Mouse (Mus musculus): ENCODE measurements at regions not wholly inside any gene's neighbourhood (a gene's known extent, or its start where the extent isn't known, plus 50 kb on each side); places are given as distances from the start of the nearest gene placed in this dataset.

DNA sequence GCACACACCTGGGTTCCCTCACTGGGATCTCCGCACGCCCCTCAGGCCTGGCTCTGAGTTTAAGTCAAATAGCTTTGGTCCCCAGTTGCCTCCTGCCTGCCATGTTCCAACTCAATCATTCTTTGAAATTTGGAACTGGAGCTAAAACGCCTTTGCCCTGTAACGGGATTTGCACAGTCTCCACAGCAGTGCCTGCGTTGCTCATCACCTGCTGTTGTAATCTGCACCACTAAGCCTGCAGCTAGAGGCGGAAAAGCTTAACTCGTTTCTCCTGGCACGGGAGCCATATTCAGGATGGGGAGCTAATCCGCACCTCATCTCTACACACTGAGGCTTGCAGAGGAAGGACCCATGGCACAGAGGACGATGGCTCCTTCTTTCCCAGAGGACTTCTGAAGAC, 147.2 kb upstream of the Gm4791 start:
- Histone ChIP-seq H3K4me1 (ENCODE audit: control insufficient read depth, insufficient read depth, low read length) (peaks cover 6% of the 10 kb centered on the region), H3K27me3 (ENCODE audit: control insufficient read depth, insufficient read depth, low read length) (no peaks in the 10 kb centered on the region), H3K4me3 (ENCODE audit: control insufficient read depth, low read depth, low read length) (peak overlapping the region; percentile 67), H3K36me3 (ENCODE audit: control insufficient read depth, insufficient read depth, low read length) (no peaks in the 10 kb centered on the region), H3K27ac (ENCODE audit: control insufficient read depth, insufficient read depth, low read depth, low read length) (no peak overlapping the region)
- no peak for TF ChIP-seq POLR2A (IDR thresholded peaks at IDR 0.05; ENCODE audit: control insufficient read depth, low read depth, low read length)
- no peak for TF ChIP-seq CTCF (IDR thresholded peaks at IDR 0.05; ENCODE audit: control insufficient read depth, insufficient read depth, insufficient replicate concordance, low read depth, low read length)

DNA sequence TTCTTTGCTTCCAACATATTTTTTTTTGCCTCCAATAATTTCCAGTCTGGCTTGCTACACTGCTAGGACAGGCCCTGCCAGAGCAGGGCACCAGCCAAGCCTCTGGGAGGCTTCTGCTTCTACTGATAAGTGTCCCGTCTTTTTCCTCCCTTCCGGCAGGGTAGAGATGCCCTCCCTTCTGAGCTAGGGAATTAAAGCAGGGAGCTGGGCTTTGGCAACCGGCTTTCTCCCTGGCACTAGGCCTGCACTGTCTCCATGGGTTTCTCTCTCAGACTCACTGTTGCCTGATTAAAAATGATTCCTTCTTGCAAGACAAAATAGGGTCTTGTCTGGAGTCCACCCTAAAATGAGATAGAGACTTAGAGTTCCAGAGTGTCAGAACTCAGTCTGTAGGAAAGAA, 153.3 kb upstream of the Gm4791 start:
- TF ChIP-seq POLR2A (IDR thresholded peaks at IDR 0.05; ENCODE audit: control insufficient read depth, low read depth, low read length) (no peak), CTCF (IDR thresholded peaks at IDR 0.05; ENCODE audit: control insufficient read depth, insufficient read depth, insufficient replicate concordance, low read depth, low read length) (no peak)
- Histone ChIP-seq H3K27ac (ENCODE audit: control insufficient read depth, insufficient read depth, low read depth, low read length) (no peak overlapping the region), H3K4me1 (ENCODE audit: control insufficient read depth, insufficient read depth, low read length) (no peaks in the 10 kb centered on the region), H3K36me3 (ENCODE audit: control insufficient read depth, insufficient read depth, low read length) (no peaks in the 10 kb centered on the region), H3K27me3 (ENCODE audit: control insufficient read depth, insufficient read depth, low read length) (no peaks in the 10 kb centered on the region), H3K4me3 (ENCODE audit: control insufficient read depth, low read depth, low read length) (no peak overlapping the region)

DNA sequence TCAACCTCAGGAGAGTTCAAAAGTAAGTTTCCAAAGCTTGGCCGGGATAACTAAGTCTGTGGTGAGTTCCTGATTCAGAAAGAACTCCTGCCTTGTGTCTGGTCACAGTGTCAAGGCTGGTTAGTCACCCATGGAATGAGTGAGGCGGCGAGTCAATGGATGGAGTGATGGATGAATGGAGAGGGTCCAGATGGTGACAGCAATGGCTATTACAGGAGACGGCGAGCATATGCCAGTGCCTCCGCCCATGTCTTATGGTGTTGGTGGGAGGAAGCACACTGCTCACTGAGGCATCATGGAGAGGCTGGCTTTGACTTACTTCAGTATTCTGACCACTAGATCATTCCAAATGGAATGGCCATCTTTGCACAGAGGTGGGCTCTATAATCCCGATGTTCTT, 154.8 kb upstream of the Gm4791 start:
- no peak overlapping the region for H3K27ac ChIP-seq (ENCODE audit: control insufficient read depth, insufficient read depth, low read depth, low read length)
- no peaks in the 10 kb centered on the region for H3K36me3 ChIP-seq (ENCODE audit: control insufficient read depth, insufficient read depth, low read length)
- H3K27me3 ChIP-seq (ENCODE audit: control insufficient read depth, insufficient read depth, low read length): no peaks in the 10 kb centered on the region
- no peak overlapping the region for H3K4me3 ChIP-seq (ENCODE audit: control insufficient read depth, low read depth, low read length)
- no peak for TF ChIP-seq CTCF (IDR thresholded peaks at IDR 0.05; ENCODE audit: control insufficient read depth, insufficient read depth, insufficient replicate concordance, low read depth, low read length)
- no peak for TF ChIP-seq POLR2A (IDR thresholded peaks at IDR 0.05; ENCODE audit: control insufficient read depth, low read depth, low read length)
- H3K4me1 ChIP-seq (ENCODE audit: control insufficient read depth, insufficient read depth, low read length): no peaks in the 10 kb centered on the region

GRCm38 (mm10) chr9:46841571-46841970, 157.0 kb upstream of the Gm4791 start:
- Histone ChIP-seq H3K4me1 (ENCODE audit: control insufficient read depth, insufficient read depth, low read length) (no peaks in the 10 kb centered on the region), H3K27ac (ENCODE audit: control insufficient read depth, insufficient read depth, low read depth, low read length) (no peak overlapping the region), H3K4me3 (ENCODE audit: control insufficient read depth, low read depth, low read length) (no peak overlapping the region), H3K36me3 (ENCODE audit: control insufficient read depth, insufficient read depth, low read length) (no peaks in the 10 kb centered on the region), H3K27me3 (ENCODE audit: control insufficient read depth, insufficient read depth, low read length) (no peaks in the 10 kb centered on the region)
- no peak for TF ChIP-seq CTCF (IDR thresholded peaks at IDR 0.05; ENCODE audit: control insufficient read depth, insufficient read depth, insufficient replicate concordance, low read depth, low read length)
- TF ChIP-seq POLR2A (IDR thresholded peaks at IDR 0.05; ENCODE audit: control insufficient read depth, low read depth, low read length): no peak

DNA sequence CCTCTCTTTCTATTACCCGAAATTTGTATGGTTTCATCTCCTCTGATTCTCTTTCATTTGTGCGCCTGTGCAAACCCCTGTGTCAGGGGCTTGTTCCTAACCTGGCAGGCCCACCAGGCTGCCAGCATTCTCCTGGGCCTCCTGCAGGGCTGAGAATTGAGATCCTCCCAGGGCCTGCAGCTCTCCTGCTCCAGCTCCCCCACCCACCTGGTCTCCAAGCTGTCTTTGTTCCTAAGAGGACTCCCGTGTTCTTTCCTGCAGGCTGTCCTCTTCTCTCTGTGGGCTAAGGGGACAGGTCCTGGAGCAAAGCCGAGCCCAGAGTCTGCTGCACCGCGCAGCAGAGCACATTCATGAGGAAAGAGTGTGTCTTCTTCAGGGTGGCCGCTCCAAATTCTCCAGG, 163.3 kb upstream of the Gm4791 start:
- Histone ChIP-seq H3K27me3 (ENCODE audit: control insufficient read depth, insufficient read depth, low read length) (no peaks in the 10 kb centered on the region), H3K4me1 (ENCODE audit: control insufficient read depth, insufficient read depth, low read length) (no peaks in the 10 kb centered on the region), H3K4me3 (ENCODE audit: control insufficient read depth, low read depth, low read length) (no peak overlapping the region), H3K36me3 (ENCODE audit: control insufficient read depth, insufficient read depth, low read length) (no peaks in the 10 kb centered on the region), H3K27ac (ENCODE audit: control insufficient read depth, insufficient read depth, low read depth, low read length) (no peak overlapping the region)
- TF ChIP-seq CTCF (IDR thresholded peaks at IDR 0.05; ENCODE audit: control insufficient read depth, insufficient read depth, insufficient replicate concordance, low read depth, low read length): no peak
- TF ChIP-seq POLR2A (IDR thresholded peaks at IDR 0.05; ENCODE audit: control insufficient read depth, low read depth, low read length): no peak

DNA sequence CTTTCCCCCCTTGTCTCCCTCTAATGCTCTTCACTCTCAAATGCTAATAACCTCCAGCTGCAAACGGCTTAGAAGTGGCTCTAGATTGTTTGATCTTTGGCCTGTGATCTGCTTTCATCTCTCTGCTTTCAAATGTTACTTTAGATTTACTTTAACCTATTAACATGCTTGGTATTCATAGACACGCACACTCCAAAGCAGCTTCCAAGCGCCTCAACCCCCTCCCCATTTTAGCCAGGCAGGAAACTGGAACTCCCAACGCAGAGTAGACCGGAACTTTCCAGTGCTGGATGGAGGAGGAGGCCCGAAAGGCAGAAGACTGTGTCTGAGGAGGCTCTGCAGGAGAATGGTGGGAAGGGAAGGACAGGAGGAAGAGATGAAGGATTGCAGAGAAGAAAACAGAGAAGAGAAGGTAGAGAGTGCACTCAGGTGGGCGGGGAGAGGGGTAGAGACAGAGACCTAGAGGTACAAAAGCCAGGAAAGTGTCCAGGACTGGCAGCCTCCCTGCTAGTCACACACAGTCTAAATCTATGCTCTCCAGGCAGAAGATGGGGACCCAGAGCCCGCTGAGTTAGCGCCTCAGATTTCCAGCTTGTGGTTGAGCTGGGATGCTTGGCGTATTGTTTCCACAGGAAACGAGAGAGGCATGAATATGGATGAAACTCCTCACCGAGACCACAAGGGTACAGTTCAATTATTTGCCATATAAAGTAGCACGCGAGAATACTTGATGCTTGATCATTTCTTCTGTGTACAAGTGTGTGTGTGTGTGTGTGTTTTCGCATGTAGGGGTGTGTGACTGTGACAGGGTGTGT, 167.6 kb upstream of the Gm4791 start:
- Histone ChIP-seq H3K27me3 (ENCODE audit: control insufficient read depth, insufficient read depth, low read length) (no peaks in the 10 kb centered on the region), H3K36me3 (ENCODE audit: control insufficient read depth, insufficient read depth, low read length) (no peaks in the 10 kb centered on the region), H3K4me3 (ENCODE audit: control insufficient read depth, low read depth, low read length) (no peak overlapping the region), H3K4me1 (ENCODE audit: control insufficient read depth, insufficient read depth, low read length) (no peaks in the 10 kb centered on the region), H3K27ac (ENCODE audit: control insufficient read depth, insufficient read depth, low read depth, low read length) (no peak overlapping the region)
- TF ChIP-seq CTCF (IDR thresholded peaks at IDR 0.05; ENCODE audit: control insufficient read depth, insufficient read depth, insufficient replicate concordance, low read depth, low read length): no peak
- TF ChIP-seq POLR2A (IDR thresholded peaks at IDR 0.05; ENCODE audit: control insufficient read depth, low read depth, low read length): no peak

DNA sequence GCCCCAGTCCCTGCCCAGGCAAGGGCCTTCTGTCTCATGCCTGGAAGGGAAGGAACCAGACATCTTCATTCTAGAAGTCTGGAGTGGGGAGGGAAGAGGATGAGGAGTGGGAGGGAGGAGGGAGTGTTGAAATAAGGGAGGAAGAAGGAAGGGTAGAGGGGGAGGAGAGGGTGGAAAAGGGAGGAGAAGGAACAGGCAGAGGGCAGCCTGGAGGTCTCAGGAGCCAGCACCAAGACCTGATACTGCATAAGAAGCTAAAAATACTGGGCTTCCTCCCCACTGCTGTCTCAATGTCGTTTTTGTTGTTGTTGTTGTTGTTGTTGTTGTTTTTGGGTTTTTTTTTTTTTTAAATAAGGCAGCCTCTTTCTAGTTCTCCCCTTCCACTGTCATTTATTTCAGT, 168.2 kb upstream of the Gm4791 start:
- H3K4me1 ChIP-seq (ENCODE audit: control insufficient read depth, insufficient read depth, low read length): no peaks in the 10 kb centered on the region
- H3K4me3 ChIP-seq (ENCODE audit: control insufficient read depth, low read depth, low read length): no peak overlapping the region
- no peak overlapping the region for H3K27ac ChIP-seq (ENCODE audit: control insufficient read depth, insufficient read depth, low read depth, low read length)
- no peaks in the 10 kb centered on the region for H3K36me3 ChIP-seq (ENCODE audit: control insufficient read depth, insufficient read depth, low read length)
- H3K27me3 ChIP-seq (ENCODE audit: control insufficient read depth, insufficient read depth, low read length): no peaks in the 10 kb centered on the region
- TF ChIP-seq CTCF (IDR thresholded peaks at IDR 0.05; ENCODE audit: control insufficient read depth, insufficient read depth, insufficient replicate concordance, low read depth, low read length) (no peak), POLR2A (IDR thresholded peaks at IDR 0.05; ENCODE audit: control insufficient read depth, low read depth, low read length) (no peak)

All from testis, adult 2 months (tissue).